Mouse (Mus musculus) lung, embryonic 16.5 days (tissue): ENCODE measurements around the gene Fggy. TPM values are rescaled to one million over a fixed set of nuclear protein-coding genes. Genes with fewer than 3 reads are reported as not detected.

Source experiments
- ATAC-seq: fragments of 200-750 bp; cut with Nextera tagmentation; 2 replicates; pipeline ENCODE4 v1.8.0; 2017; ENCODE audit warnings: low read depth, mild to moderate bottlenecking, moderate library complexity
- H3K27ac ChIP-seq: fragments of 300-500 bp; sonication (generic); 2 replicates; pipeline ENCODE4 v1.5.1; 2014; ENCODE audit warnings: mild to moderate bottlenecking, control low read depth, low read length
- H3K27me3 ChIP-seq: fragments of 300-500 bp; sonication (generic); 2 replicates; pipeline ENCODE4 v1.6.1; 2014; ENCODE audit warnings: low read depth, low read length, mixed read lengths; ENCODE audit not compliant: control insufficient read depth, insufficient read depth
- H3K36me3 ChIP-seq: fragments of 300-500 bp; sonication (generic); 2 replicates; pipeline ENCODE4 v1.6.1; 2014; ENCODE audit warnings: low read length; ENCODE audit not compliant: control insufficient read depth, insufficient read depth
- H3K4me1 ChIP-seq: fragments of 300-500 bp; sonication (generic); replicated peaks from 2 replicates; pipeline ENCODE4 v1.6.1; 2014; ENCODE audit warnings: low read length, mixed read lengths; ENCODE audit not compliant: control insufficient read depth, insufficient read depth
- H3K4me2 ChIP-seq: fragments of 300-500 bp; sonication (generic); 2 replicates; pipeline ENCODE4 v1.6.1; 2014; ENCODE audit warnings: low read depth, low read length, control low read depth
- H3K4me3 ChIP-seq: fragments of 300-500 bp; sonication (generic); 2 replicates; pipeline ENCODE4 v1.5.1; 2014; ENCODE audit warnings: mild to moderate bottlenecking, low read length, control low read depth
- H3K9ac ChIP-seq: fragments of 300-500 bp; sonication (generic); 2 replicates; pipeline ENCODE4 v1.6.1; 2014; ENCODE audit warnings: low read length, control low read depth
- H3K9me3 ChIP-seq: fragments of 300-500 bp; sonication (generic); 2 replicates; pipeline ENCODE4 v1.6.1; 2016; ENCODE audit warnings: low read length; ENCODE audit not compliant: control insufficient read depth
- WGBS: fragments of 180-500 bp; shearing (Covaris S2); extraction: QIAGEN DNeasy Blood & Tissue Kit; methylation state at CpG from one replicate; pipeline ENCODE4 v1.1.7; 2014; 5-methylcytosine and 5-hydroxymethylcytosine counted together
- polyA plus RNA-seq: library from polyadenylated mRNA; unstranded; fragments of >200 nt; fragmentation: Nextera tagmentation; extraction: Ambion mirVana; gene quantifications from 2 replicates; pipeline ENCODE4 v1.2.1, GENCODE M21; 2015

Gene Fggy
- polyA plus RNA-seq, 1 experiment from 2014 or later = 9.6 TPM

GRCm38 (mm10) chr4:95723615-95724014 is 166.3 kb downstream of the Fggy start:
- no peak overlapping the region for H3K4me2 ChIP-seq
- no peaks in the 10 kb centered on the region for H3K9me3 ChIP-seq
- H3K4me1 ChIP-seq = no peaks in the 10 kb centered on the region
- no peaks in the 10 kb centered on the region for H3K27me3 ChIP-seq
- H3K9ac ChIP-seq = no peak overlapping the region
- ATAC-seq = no peak
- H3K4me3 ChIP-seq = no peak overlapping the region
- no peaks in the 10 kb centered on the region for H3K36me3 ChIP-seq
- no peak overlapping the region for H3K27ac ChIP-seq

- Histone ChIP-seq H3K36me3 (no peaks in the 10 kb centered on the region), H3K27me3 (no peaks in the 10 kb centered on the region), H3K27ac (no peak overlapping the region), H3K4me1 (no peaks in the 10 kb centered on the region), H3K4me2 (no peak overlapping the region), H3K9ac (no peak overlapping the region), H3K4me3 (no peak overlapping the region), H3K9me3 (no peaks in the 10 kb centered on the region)
- 95% methylated on average over 2 of the region's 2 CpGs for WGBS
- ATAC-seq = no peak
These were observed 169.1 kb downstream of the Fggy start for GRCm38 (mm10) chr4:95726361-95726760.

GRCm38 (mm10) chr4:95729142-95729826 is 172.0 kb downstream of the Fggy start:
- Histone ChIP-seq H3K4me2 (no peak overlapping the region), H3K4me1 (peaks cover 10% of the 10 kb centered on the region), H3K27ac (no peak overlapping the region), H3K9ac (no peak overlapping the region), H3K9me3 (no peaks in the 10 kb centered on the region), H3K36me3 (no peaks in the 10 kb centered on the region), H3K27me3 (no peaks in the 10 kb centered on the region), H3K4me3 (no peak overlapping the region)
- ATAC-seq = no peak
- WGBS = 37% methylated on average over 3 of the region's 3 CpGs

GRCm38 (mm10) chr4:95731110-95731509 is 173.8 kb downstream of the Fggy start:
- peaks cover 10% of the 10 kb centered on the region for H3K4me1 ChIP-seq
- no peak overlapping the region for H3K27ac ChIP-seq
- 86% methylated on average over 2 of the region's 2 CpGs for WGBS
- H3K36me3 ChIP-seq = no peaks in the 10 kb centered on the region
- no peaks in the 10 kb centered on the region for H3K9me3 ChIP-seq
- no peak overlapping the region for H3K9ac ChIP-seq
- no peaks in the 10 kb centered on the region for H3K27me3 ChIP-seq
- H3K4me2 ChIP-seq = no peak overlapping the region
- no peak overlapping the region for H3K4me3 ChIP-seq
- ATAC-seq = no peak

GRCm38 (mm10) chr4:95733397-95734249 is 176.3 kb downstream of the Fggy start:
- H3K9ac ChIP-seq = 0 out of 2 replicates have a peak overlapping the region, but pooled peaks have one; percentile 28
- no peaks in the 10 kb centered on the region for H3K27me3 ChIP-seq
- no peaks in the 10 kb centered on the region for H3K9me3 ChIP-seq
- 23% methylated on average over 6 of the region's 6 CpGs for WGBS
- peak overlapping the region; percentile 65 for H3K27ac ChIP-seq
- no peak overlapping the region for H3K4me3 ChIP-seq
- ATAC-seq = peak; percentile 82
- H3K4me2 ChIP-seq = no peak overlapping the region
- H3K4me1 ChIP-seq = peaks cover 15% of the 10 kb centered on the region
- H3K36me3 ChIP-seq = no peaks in the 10 kb centered on the region

- Histone ChIP-seq H3K4me2 (no peak overlapping the region), H3K27ac (no peak overlapping the region), H3K4me3 (no peak overlapping the region), H3K9me3 (no peaks in the 10 kb centered on the region), H3K9ac (no peak overlapping the region), H3K27me3 (no peaks in the 10 kb centered on the region), H3K36me3 (no peaks in the 10 kb centered on the region), H3K4me1 (peaks cover 18% of the 10 kb centered on the region)
- WGBS = 72% methylated on average over 4 of the region's 4 CpGs
- ATAC-seq = no peak
These were observed 178.7 kb downstream of the Fggy start for GRCm38 (mm10) chr4:95735967-95736366.

- ATAC-seq = no peak
- Histone ChIP-seq H3K4me3 (no peak overlapping the region), H3K4me2 (no peak overlapping the region), H3K27ac (no peak overlapping the region), H3K4me1 (peaks cover 20% of the 10 kb centered on the region), H3K9ac (no peak overlapping the region), H3K27me3 (no peaks in the 10 kb centered on the region), H3K36me3 (no peaks in the 10 kb centered on the region), H3K9me3 (no peaks in the 10 kb centered on the region)
- WGBS = 56% methylated on average over 2 of the region's 2 CpGs
These were observed 179.4 kb downstream of the Fggy start for GRCm38 (mm10) chr4:95736674-95737073.

- ATAC-seq = no peak
- 0 out of 2 replicates have a peak overlapping the region, but pooled peaks have one; percentile 30 for H3K27ac ChIP-seq
These were observed 180.9 kb downstream of the Fggy start for GRCm38 (mm10) chr4:95738179-95738578.

GRCm38 (mm10) chr4:95738725-95739124 is 181.4 kb downstream of the Fggy start:
- no peaks in the 10 kb centered on the region for H3K27me3 ChIP-seq
- ATAC-seq = no peak
- 39% methylated on average over 4 of the region's 4 CpGs for WGBS
- no peak overlapping the region for H3K4me3 ChIP-seq
- H3K36me3 ChIP-seq = no peaks in the 10 kb centered on the region
- peaks cover 20% of the 10 kb centered on the region for H3K4me1 ChIP-seq
- 0 out of 2 replicates have a peak overlapping the region, but pooled peaks have one; percentile 30 for H3K27ac ChIP-seq
- no peak overlapping the region for H3K4me2 ChIP-seq
- H3K9me3 ChIP-seq = no peaks in the 10 kb centered on the region
- no peak overlapping the region for H3K9ac ChIP-seq

More at GRCm38 (mm10) chr4:95738179-95738578, 180.9 kb downstream of the Fggy start:
- H3K36me3 ChIP-seq = no peaks in the 10 kb centered on the region
- peaks cover 23% of the 10 kb centered on the region for H3K4me1 ChIP-seq
- H3K27me3 ChIP-seq = no peaks in the 10 kb centered on the region
- no peak overlapping the region for H3K4me3 ChIP-seq
- H3K9me3 ChIP-seq = no peaks in the 10 kb centered on the region
- H3K4me2 ChIP-seq = no peak overlapping the region
- WGBS = 15% methylated on average over 5 of the region's 5 CpGs
- no peak overlapping the region for H3K9ac ChIP-seq
